Mouse (Mus musculus) forebrain, embryonic 16.5 days (tissue): ENCODE results near the gene Kcne1. TPM values are rescaled to one million over a fixed set of nuclear protein-coding genes. Genes with fewer than 3 reads are reported as not detected.

ENCODE experiments used
- ATAC-seq: fragments of 200-750 bp; cut with Nextera tagmentation; 2 replicates; pipeline ENCODE4 v1.8.0; 2017; ENCODE audit warnings: mild to moderate bottlenecking, moderate library complexity
- H3K27ac ChIP-seq: fragments of 300-500 bp; sonication (generic); 2 replicates; pipeline ENCODE4 v1.5.1; 2014; ENCODE audit warnings: low read length, control low read depth
- H3K27me3 ChIP-seq: fragments of 300-500 bp; sonication (generic); replicated peaks from 2 replicates; pipeline ENCODE4 v1.6.1; 2014; ENCODE audit warnings: low read length; ENCODE audit not compliant: control insufficient read depth, insufficient read depth
- H3K36me3 ChIP-seq: fragments of 300-500 bp; sonication (generic); 2 replicates; pipeline ENCODE4 v1.6.1; 2014; ENCODE audit not compliant: control insufficient read depth, insufficient read depth
- H3K4me1 ChIP-seq: fragments of 300-500 bp; sonication (generic); replicated peaks from 2 replicates; pipeline ENCODE4 v1.6.1; 2014; ENCODE audit warnings: low read length; ENCODE audit not compliant: control insufficient read depth, insufficient read depth
- H3K4me2 ChIP-seq: fragments of 300-500 bp; sonication (generic); 2 replicates; pipeline ENCODE4 v1.6.1; 2014; ENCODE audit warnings: mild to moderate bottlenecking, low read length, control low read depth
- H3K4me3 ChIP-seq: fragments of 300-500 bp; sonication (generic); replicated peaks from 2 replicates; pipeline ENCODE4 v1.5.1; 2014; ENCODE audit warnings: mild to moderate bottlenecking, low read length, control low read depth
- H3K9ac ChIP-seq: fragments of 300-500 bp; sonication (generic); replicated peaks from 2 replicates; pipeline ENCODE4 v1.6.1; 2014; ENCODE audit warnings: low read depth, low read length, control low read depth
- H3K9me3 ChIP-seq: fragments of 300-500 bp; sonication (generic); 2 replicates; pipeline ENCODE4 v1.6.1; 2016; ENCODE audit warnings: low read length; ENCODE audit not compliant: control insufficient read depth
- WGBS: fragments of 180-500 bp; shearing (Covaris S2); extraction: QIAGEN DNeasy Blood & Tissue Kit; methylation state at CpG from one replicate; pipeline ENCODE4 v1.1.7; 2014; 5-methylcytosine and 5-hydroxymethylcytosine counted together
- polyA plus RNA-seq: library from polyadenylated mRNA; unstranded; fragments of >200 nt; fragmentation: Nextera tagmentation; extraction: Ambion mirVana; gene quantifications from 2 replicates; pipeline ENCODE4 v1.2.1, GENCODE M21; 2015

Gene Kcne1
- polyA plus RNA-seq, 1 experiment from 2014 or later = 0.10 TPM

- H3K36me3 ChIP-seq = peaks cover 8% of the 10 kb centered on the region
- no peaks in the 10 kb centered on the region for H3K9me3 ChIP-seq
- no peak overlapping the region for H3K4me3 ChIP-seq
- no peak overlapping the region for H3K4me2 ChIP-seq
- 98% methylated on average over 3 of the region's 3 CpGs for WGBS
- no peak for ATAC-seq
- H3K4me1 ChIP-seq = peaks cover 3% of the 10 kb centered on the region
- H3K9ac ChIP-seq = no peak overlapping the region
- H3K27me3 ChIP-seq = no peaks in the 10 kb centered on the region
- no peak overlapping the region for H3K27ac ChIP-seq
These were observed 34.5 kb upstream of the Kcne1 start for GRCm38 (mm10) chr16:92393732-92394131.

DNA sequence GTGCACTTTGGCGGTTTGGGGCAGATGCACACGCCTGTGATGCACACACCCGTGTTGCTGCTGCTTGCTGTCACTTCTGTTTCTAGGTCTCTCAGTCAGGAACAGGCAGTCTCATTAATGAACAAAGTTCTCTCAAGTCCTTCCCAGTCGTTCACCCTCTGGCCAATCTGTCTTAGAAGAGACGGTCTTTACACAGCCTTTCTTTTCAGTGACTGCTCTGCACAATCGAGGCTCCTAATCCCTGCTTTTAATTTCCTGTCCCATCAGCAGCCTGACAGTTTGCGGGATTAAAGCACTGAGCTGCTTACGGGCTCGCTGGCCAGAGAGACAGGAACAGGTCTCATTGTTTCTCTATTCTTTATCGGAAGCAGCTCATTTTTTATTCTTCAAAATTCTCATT, 28.4 kb upstream of the Kcne1 start:
- 15% methylated on average over 10 of the region's 10 CpGs for WGBS
- Histone ChIP-seq H3K4me2 (no peak overlapping the region), H3K36me3 (peaks cover 4% of the 10 kb centered on the region; the same call in 1 of the 2 replicates), H3K4me1 (peaks cover 2% of the 10 kb centered on the region; the same call in 1 of the 2 replicates), H3K9ac (no peak overlapping the region), H3K27me3 (no peaks in the 10 kb centered on the region), H3K27ac (no peak overlapping the region), H3K9me3 (no peaks in the 10 kb centered on the region), H3K4me3 (no peak overlapping the region)
- ATAC-seq = no peak

DNA sequence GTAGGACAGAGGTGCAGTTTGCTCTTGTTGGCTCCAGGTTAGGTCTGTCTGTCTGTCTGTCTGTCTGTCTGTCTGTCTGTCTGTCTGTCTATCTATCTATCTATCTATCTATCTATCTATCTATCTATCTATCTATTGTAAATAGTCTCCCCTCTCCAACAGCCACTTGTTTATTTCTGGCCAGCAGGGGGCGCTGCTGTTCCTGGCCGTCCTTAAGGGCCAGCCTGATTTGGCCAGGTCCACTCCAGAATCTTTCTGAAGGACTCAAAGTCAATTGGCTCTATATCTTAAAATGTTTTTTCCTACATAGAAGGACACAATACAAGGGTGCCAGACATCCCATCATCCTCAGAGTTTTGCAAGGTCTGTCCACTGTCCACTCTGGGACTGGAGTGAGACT, 25.8 kb upstream of the Kcne1 start:
- H3K36me3 ChIP-seq = no peaks in the 10 kb centered on the region
- no peak for ATAC-seq
- H3K27ac ChIP-seq = no peak overlapping the region
- 2% methylated on average over 2 of the region's 2 CpGs for WGBS
- H3K4me3 ChIP-seq = no peak overlapping the region
- H3K4me2 ChIP-seq = no peak overlapping the region
- no peaks in the 10 kb centered on the region for H3K27me3 ChIP-seq
- H3K4me1 ChIP-seq = peaks cover 8% of the 10 kb centered on the region
- no peak overlapping the region for H3K9ac ChIP-seq
- H3K9me3 ChIP-seq = no peaks in the 10 kb centered on the region

DNA sequence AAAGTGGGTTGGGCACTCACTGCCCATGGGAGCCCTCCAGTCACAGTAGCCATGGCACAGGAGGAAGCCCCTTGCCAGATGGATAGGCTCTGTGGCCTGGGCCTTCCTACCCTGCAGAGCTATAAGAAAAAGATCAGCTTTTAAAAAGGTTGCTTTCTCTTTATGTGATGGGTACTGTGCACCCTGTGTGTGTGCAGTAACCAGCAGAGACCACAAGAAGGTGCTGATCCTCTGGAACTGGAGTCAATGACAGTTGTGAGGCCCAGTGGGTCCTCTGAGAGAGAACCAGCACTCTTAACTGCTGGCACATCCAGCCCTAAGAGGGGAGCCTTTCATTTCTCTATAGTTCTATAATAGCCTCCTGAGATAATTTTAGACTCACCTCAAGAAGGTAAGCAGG, 24.1 kb upstream of the Kcne1 start:
- H3K4me3 ChIP-seq = no peak overlapping the region
- H3K36me3 ChIP-seq = no peaks in the 10 kb centered on the region
- H3K27ac ChIP-seq = no peak overlapping the region
- H3K27me3 ChIP-seq = no peaks in the 10 kb centered on the region
- no peak for ATAC-seq
- H3K9me3 ChIP-seq = no peaks in the 10 kb centered on the region
- no peak overlapping the region for H3K4me2 ChIP-seq
- no peak overlapping the region for H3K9ac ChIP-seq
- peaks cover 8% of the 10 kb centered on the region for H3K4me1 ChIP-seq

DNA sequence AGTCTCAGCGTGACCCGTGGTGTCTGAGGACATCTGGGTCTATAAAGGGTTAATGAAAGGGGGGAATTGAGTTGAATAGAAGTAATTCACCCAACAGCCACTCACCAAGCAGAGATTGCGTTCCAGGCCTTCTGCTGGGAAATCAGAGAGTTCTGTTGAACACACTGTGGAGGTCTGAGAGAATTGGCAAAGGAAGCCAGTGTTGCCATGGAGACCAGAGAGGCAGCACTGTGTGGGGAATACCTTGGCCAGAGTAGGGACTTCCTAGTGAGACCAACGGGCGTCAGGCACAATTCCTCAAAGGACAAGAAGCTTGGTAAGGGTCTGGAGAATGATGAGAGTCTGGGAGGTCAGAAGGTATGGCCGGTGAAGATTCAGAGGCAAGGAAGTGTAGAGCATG, 23.2 kb upstream of the Kcne1 start:
- peak; percentile 90 for ATAC-seq
- H3K4me2 ChIP-seq = no peak overlapping the region
- no peak overlapping the region for H3K9ac ChIP-seq
- H3K27ac ChIP-seq = no peak overlapping the region
- no peaks in the 10 kb centered on the region for H3K36me3 ChIP-seq
- peaks cover 8% of the 10 kb centered on the region for H3K4me1 ChIP-seq
- 33% methylated on average over 6 of the region's 6 CpGs for WGBS
- no peak overlapping the region for H3K4me3 ChIP-seq
- no peaks in the 10 kb centered on the region for H3K9me3 ChIP-seq
- H3K27me3 ChIP-seq = no peaks in the 10 kb centered on the region

GRCm38 (mm10) chr16:92381092-92381491, 21.8 kb upstream of the Kcne1 start:
- 88% methylated on average over 6 of the region's 6 CpGs for WGBS
- Histone ChIP-seq H3K4me1 (peaks cover 8% of the 10 kb centered on the region), H3K27me3 (no peaks in the 10 kb centered on the region), H3K9me3 (no peaks in the 10 kb centered on the region), H3K9ac (no peak overlapping the region), H3K36me3 (no peaks in the 10 kb centered on the region), H3K27ac (no peak overlapping the region), H3K4me3 (no peak overlapping the region), H3K4me2 (no peak overlapping the region)
- ATAC-seq = no peak

DNA sequence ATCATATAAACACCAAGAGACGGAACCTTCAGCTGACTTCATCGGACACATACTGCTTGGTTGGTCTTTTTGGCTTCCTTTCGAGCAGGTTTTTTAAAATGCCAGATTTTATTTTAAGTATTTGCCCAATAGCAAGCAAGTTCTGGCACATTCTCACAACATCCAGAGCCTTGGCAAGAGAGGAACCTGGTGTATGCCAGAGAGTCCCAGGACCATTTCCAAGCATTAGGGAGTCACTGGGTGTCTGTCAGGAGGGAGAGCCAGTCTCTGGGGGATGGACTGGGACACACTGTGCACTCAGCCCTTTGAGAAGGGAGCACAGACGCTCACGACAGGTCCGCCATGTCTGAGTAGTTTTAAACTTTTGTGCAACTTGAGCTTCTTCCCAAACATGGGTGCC, 17.7 kb upstream of the Kcne1 start:
- Histone ChIP-seq H3K9me3 (no peaks in the 10 kb centered on the region), H3K4me1 (0 out of 2 replicates have a peak, but pooled peaks cover 2% of the 10 kb centered on the region), H3K27ac (no peak overlapping the region), H3K27me3 (no peaks in the 10 kb centered on the region), H3K4me2 (no peak overlapping the region), H3K4me3 (no peak overlapping the region), H3K36me3 (no peaks in the 10 kb centered on the region), H3K9ac (no peak overlapping the region)
- WGBS = 83% methylated on average over 6 of the region's 6 CpGs
- no peak for ATAC-seq

DNA sequence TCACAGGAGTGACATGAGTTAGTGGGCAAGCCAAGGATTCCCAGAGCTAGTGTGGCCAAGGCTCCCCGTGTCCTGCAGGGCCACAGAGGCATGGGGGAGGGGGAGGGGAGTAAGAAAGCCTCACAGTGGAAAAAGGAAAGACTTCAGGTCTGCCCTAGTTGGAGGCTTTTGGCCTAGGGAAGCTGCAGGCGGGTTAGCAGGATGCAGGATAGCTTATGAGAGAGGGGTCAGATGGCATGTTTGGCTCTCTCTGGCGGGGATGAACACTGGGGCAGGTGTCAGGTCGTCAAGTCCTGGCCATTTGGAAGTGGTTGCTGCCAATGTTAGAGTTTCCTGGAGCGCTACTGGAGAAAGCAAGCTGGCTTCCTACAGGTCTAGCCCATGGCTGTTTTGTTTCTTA, 12.4 kb upstream of the Kcne1 start:
- no peak for ATAC-seq
- WGBS = 58% methylated on average over 5 of the region's 5 CpGs
- no peak overlapping the region for H3K4me2 ChIP-seq

DNA sequence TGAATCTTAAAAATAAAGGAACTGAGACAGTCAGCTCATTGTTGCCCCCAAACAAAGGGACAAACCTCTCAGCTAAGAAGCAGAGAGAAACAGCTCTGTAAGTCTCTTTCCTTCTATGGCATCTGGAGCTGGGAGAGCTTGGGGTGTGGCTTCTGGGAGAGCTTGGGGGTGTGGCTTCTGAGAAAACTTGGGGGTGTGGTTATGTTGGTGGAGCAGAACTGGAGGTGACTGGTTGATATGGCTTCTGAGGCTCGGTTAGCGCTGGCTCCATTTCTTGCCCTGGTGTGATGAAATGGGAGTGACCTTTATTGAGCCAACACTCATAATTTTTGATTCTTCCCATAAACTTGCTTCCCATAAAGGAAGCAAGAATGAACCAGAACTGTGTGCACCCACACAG, 10.0 kb upstream of the Kcne1 start:
- WGBS = 48% methylated on average over 2 of the region's 2 CpGs
- no peaks in the 10 kb centered on the region for H3K9me3 ChIP-seq
- H3K4me2 ChIP-seq = no peak overlapping the region
- H3K4me3 ChIP-seq = no peak overlapping the region
- ATAC-seq = no peak
- H3K4me1 ChIP-seq = 0 out of 2 replicates have a peak, but pooled peaks cover 2% of the 10 kb centered on the region
- no peak overlapping the region for H3K27ac ChIP-seq
- H3K9ac ChIP-seq = no peak overlapping the region
- no peaks in the 10 kb centered on the region for H3K36me3 ChIP-seq
- H3K27me3 ChIP-seq = no peaks in the 10 kb centered on the region; the same call in 1 of the 2 replicates

More for the DNA sequence above, 12.4 kb upstream of the Kcne1 start:
- Histone ChIP-seq H3K27me3 (no peaks in the 10 kb centered on the region; the same call in 1 of the 2 replicates), H3K4me1 (0 out of 2 replicates have a peak, but pooled peaks cover 2% of the 10 kb centered on the region), H3K9me3 (no peaks in the 10 kb centered on the region), H3K4me3 (no peak overlapping the region), H3K9ac (no peak overlapping the region), H3K36me3 (no peaks in the 10 kb centered on the region), H3K27ac (no peak overlapping the region)

- no peaks in the 10 kb centered on the region for H3K27me3 ChIP-seq
- no peak overlapping the region for H3K27ac ChIP-seq
- H3K4me2 ChIP-seq = no peak overlapping the region
- H3K36me3 ChIP-seq = no peaks in the 10 kb centered on the region
- H3K4me1 ChIP-seq = no peaks in the 10 kb centered on the region
- 58% methylated on average over 7 of the region's 7 CpGs for WGBS
- no peak overlapping the region for H3K4me3 ChIP-seq
- no peak for ATAC-seq
- no peaks in the 10 kb centered on the region for H3K9me3 ChIP-seq
- no peak overlapping the region for H3K9ac ChIP-seq
These were observed 6.2 kb upstream of the Kcne1 start for GRCm38 (mm10) chr16:92365477-92365876.
